Mouse (Mus musculus): ENCODE data around the gene Tef.
A peak's percentile ranks its signal among the peaks of the same experiment; 100 is the strongest.

Tef gene

GRCm38 (mm10) chr15:81802001-81802890, at the start of gene Tef:
TSS of gene Tef (plus strand) at chr15:81802421.
- peak; percentile 100 for DNase-seq (ENCODE audit: low spot score)

GRCm38 (mm10) chr15:81753669-81754068, 48.6 kb upstream of the Tef start:
- no peak for DNase-seq (ENCODE audit: low spot score)

GRCm38 (mm10) chr15:81758701-81759100, 43.5 kb upstream of the Tef start:
- DNase-seq (ENCODE audit: low spot score), result no peak

GRCm38 (mm10) chr15:81759542-81759941, 42.7 kb upstream of the Tef start:
- DNase-seq (ENCODE audit: low spot score), result no peak

GRCm38 (mm10) chr15:81760361-81761079, 41.7 kb upstream of the Tef start:
- DNase-seq (ENCODE audit: low spot score), result no peak

GRCm38 (mm10) chr15:81761381-81761780, 40.8 kb upstream of the Tef start:
- no peak for DNase-seq (ENCODE audit: low spot score)

- no peak for DNase-seq (ENCODE audit: low spot score)
Measured at GRCm38 (mm10) chr15:81761959-81762358, 40.3 kb upstream of the Tef start.

- DNase-seq (ENCODE audit: low spot score), result no peak
Measured at GRCm38 (mm10) chr15:81764573-81764972, 37.6 kb upstream of the Tef start.

- no peak for DNase-seq (ENCODE audit: low spot score)
Measured at GRCm38 (mm10) chr15:81765651-81766050, 36.6 kb upstream of the Tef start.

- no peak for DNase-seq (ENCODE audit: low spot score)
Measured at GRCm38 (mm10) chr15:81766439-81766838, 35.8 kb upstream of the Tef start.

GRCm38 (mm10) chr15:81769037-81769436, 33.2 kb upstream of the Tef start:
- no peak for DNase-seq (ENCODE audit: low spot score)

GRCm38 (mm10) chr15:81772431-81773120, 29.6 kb upstream of the Tef start:
- no peak for DNase-seq (ENCODE audit: low spot score)

- no peak for DNase-seq (ENCODE audit: low spot score)
Measured at GRCm38 (mm10) chr15:81774505-81775171, 27.6 kb upstream of the Tef start.

- no peak for DNase-seq (ENCODE audit: low spot score)
Measured at GRCm38 (mm10) chr15:81776631-81777422, 25.4 kb upstream of the Tef start.

GRCm38 (mm10) chr15:81781816-81782215, 20.4 kb upstream of the Tef start:
- DNase-seq (ENCODE audit: low spot score), result no peak

- DNase-seq (ENCODE audit: low spot score), result no peak
Measured at GRCm38 (mm10) chr15:81784762-81785161, 17.5 kb upstream of the Tef start.

GRCm38 (mm10) chr15:81785701-81786100, 16.5 kb upstream of the Tef start:
- DNase-seq (ENCODE audit: low spot score), result no peak

- DNase-seq (ENCODE audit: low spot score), result no peak
Measured at GRCm38 (mm10) chr15:81787525-81787924, 14.7 kb upstream of the Tef start.

GRCm38 (mm10) chr15:81792444-81792843, 9.8 kb upstream of the Tef start:
- DNase-seq (ENCODE audit: low spot score), result no peak

GRCm38 (mm10) chr15:81796228-81796627, 6.0 kb upstream of the Tef start:
- no peak for DNase-seq (ENCODE audit: low spot score)

GRCm38 (mm10) chr15:81797861-81798260, 4.4 kb upstream of the Tef start:
- DNase-seq (ENCODE audit: low spot score), result no peak
